Mouse (Mus musculus): ENCODE results near the gene Cinp.
"Not testable (repeated sequence)": the region's sequence is repeated elsewhere in the genome, so short reads cannot be mapped to it uniquely, and the experiment has no call there.

Gene Cinp

DNA sequence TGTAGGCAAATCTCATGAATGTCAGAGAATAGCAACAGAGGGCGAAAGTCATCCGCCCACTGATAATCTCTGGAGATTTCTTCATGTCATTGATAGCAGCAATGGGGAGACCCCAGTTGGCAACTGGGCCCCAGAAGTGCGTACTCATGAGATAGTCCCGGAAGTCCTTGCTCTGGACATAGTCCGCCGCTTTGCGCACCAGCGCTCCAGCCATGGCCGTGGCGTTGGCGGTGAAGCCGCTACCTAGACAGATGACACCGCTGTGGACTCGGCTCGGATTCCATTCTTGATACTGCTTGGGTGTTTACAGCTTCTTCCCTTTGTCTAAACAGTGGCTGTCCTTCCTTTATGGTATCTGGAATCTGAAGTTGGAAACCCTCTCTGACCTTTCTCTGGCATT lies 30.3 kb downstream of the Cinp start:
- DNase-seq, result not testable (repeated sequence)

DNA sequence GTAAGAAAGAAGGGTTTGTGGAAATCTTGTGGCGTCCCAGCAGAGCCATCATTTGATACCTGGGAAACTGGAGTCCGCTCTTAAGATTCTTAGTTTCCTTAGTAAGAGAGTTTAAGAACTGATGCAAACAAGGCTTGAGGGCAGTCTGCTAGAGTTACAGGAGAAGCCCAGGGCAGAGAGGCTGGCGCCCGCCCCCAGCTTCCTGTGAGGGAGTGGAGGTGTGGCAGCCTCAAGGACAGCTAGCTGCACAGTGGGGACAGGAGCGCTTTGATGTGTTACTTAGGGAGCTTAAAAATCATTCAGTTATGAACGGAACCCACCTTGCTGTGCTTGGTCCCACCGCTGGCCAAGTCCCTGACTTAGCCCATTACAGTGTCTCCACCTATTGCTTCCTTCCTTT lies 31.7 kb downstream of the Cinp start:
- DNase-seq, result peak; percentile 37

DNA sequence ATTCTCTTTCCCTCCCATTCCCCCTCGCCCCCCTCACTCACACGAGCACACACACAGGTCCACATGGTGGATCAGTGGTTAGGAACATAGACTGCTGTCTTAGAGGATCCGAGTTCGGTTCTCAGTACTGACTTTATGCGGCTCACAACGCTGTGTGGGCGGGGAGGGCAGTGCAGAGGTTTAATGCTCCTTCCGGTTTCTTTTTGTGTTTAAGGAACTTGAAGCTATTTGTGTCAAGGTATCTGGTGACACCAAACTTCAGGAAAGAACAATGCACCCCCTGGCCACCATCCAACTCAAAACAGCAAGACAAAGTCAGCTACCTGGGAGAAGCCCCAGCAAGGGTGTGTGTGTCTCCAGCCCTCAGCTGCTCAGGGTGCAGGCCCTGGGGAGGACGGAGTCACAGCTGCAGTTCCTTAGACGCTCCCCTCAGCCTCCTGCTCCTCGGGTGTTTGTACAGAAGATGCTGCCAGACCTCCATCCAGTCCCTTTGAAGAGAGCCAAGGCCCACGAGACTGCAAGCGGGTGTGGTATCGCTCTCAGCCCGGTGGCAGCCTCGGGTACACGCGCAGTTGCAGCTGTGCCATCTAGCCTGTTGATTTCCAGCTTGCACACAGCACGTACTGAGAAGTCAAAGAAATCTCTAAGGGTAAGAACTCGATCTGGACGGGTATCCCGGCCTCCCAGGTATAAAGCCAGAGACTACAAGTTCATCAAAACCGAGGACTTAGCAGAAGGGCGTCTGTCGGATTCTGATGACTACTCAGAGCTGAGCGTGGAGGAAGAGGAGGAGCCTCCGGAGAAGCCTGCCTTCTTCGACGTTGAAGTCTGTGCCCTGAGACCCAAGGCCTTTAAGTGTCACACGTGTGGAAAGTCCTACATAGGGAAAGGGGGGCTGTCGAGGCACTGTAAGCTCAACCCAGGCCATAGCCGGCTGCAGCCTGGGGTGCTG lies 33.9 kb downstream of the Cinp start:
- no peak for DNase-seq

DNA sequence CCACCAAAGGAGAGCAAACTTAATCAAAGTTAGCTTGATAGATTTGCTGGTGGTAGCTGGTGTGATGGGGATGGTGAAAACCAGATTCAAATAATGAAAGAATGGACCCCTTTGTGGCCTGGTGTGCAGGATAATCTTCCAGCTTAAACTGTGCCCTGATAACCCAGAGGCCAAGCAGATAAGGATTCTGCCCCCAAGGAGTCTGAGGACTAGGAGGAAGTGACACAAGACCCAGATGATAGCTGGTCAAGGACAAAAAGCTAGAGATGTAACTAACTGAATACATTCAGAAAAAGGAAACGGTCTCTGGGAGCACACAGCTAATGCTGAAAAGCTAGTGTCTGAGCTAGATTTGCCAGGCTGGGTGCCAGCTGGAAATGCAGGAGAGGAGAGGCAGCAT lies 37.0 kb downstream of the Cinp start:
- no peak for DNase-seq

DNA sequence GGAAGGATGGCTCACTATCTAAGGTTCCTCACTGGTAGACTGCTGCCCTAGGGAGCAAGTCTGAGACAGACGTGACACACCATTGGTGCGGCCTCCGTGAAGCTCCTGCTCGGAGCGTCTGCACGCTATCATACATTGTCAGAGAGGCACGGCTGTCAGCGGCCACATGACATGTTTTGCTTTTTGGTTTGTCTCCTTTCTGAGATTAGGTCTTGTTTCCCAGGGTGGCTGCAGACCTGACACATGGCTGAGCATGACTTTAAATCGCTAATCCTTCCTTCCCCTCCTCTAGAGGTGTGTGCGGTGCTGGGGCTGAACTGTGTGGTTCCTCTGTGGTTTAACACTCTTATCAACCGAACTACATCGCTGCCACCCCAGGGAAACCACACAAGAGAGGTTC lies 37.5 kb downstream of the Cinp start:
- no peak for DNase-seq

DNA sequence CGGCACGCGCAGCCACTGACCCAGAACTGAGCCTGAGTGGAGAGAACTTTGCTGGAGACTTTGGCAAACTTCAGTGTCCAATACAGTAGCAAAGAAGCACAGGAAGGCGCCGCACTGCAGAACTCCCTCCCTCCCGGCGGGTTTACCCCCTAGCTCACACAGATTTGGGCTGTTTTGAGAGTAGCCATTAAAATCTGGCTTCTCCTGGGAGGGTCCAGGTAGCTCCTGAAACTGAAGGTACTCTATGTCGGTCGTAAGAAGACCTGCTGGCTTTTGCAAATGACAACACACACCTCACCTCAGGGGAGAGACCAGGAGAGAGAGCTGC lies 38.1 kb downstream of the Cinp start:
- DNase-seq, result no peak

DNA sequence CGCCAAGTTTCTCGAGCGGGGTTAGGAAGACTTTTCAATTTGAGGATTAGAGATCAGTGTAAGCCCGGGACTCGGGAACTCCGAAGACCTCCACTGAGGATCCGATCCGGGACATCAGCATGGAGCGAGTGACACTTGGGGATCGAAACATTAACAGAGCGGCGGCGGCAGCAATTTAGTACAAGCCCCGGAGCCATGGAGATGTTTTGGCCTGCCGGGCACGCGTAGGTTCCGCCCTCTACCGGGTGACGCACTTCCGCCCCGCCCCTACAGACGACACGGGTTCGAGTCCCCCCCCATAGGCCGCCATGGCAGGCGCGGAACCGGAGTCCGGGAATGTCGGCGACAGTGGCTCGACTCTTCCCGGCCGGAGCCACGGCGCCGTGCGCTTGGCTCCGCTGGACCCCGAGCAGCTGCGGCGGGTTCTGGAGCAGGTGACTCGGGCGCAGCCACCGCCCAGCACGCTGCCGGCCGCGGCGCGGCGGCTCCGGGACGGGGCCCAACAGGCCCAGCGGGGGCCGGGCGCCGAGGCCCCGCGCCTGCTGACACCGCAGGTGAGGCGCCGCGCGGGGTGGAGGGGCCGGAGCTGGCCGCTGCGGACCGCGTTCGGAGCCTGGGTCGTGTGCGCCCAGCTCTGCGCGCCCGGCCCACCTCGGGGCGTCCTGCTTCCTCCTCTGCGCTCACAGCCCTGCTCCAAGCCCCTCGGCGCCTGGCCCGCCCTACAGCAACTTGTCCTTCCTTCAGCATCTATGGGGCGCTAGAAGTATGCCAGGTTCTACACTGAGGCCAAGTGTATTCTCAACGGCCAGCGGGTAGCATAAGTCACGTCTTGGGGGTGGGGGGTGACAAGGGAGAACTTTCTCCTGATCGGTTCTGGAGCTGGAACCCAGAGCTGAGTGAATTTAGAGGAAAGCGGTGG lies 38.7 kb downstream of the Cinp start, which contains the start of gene Zfp839:
Gene Zfp839 (plus strand): TSS at position 244 of the 919 bp plus-strand sequence.
- peak; percentile 90 for DNase-seq

DNA sequence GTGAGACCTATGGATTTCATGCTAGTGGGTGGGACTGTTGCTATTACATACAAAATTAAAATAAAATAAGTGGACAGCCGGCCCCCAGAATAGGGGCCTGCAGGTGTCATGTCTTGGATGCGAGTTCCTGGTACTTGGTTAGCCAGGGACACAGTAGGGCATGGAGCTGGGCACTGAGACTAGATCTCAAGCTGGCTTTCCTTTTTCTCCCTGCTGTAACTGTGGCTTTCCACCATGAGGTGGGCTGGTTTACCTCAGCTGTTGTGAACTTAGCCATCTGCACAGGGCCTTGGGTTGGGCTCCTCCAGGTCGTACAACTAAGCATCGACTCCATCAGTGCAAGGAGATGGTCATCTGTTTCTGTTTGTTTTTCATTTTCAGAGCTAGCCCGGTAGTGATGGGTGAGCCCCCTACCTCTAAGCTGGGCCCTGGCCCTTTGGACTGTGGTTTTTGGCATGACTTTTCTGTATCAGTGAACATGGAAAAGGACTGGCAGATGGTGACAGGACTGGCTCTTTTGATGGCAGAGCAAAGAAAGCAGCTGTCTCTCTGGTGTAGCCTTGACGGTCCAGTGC lies 42.7 kb downstream of the Cinp start:
- no peak for DNase-seq

DNA sequence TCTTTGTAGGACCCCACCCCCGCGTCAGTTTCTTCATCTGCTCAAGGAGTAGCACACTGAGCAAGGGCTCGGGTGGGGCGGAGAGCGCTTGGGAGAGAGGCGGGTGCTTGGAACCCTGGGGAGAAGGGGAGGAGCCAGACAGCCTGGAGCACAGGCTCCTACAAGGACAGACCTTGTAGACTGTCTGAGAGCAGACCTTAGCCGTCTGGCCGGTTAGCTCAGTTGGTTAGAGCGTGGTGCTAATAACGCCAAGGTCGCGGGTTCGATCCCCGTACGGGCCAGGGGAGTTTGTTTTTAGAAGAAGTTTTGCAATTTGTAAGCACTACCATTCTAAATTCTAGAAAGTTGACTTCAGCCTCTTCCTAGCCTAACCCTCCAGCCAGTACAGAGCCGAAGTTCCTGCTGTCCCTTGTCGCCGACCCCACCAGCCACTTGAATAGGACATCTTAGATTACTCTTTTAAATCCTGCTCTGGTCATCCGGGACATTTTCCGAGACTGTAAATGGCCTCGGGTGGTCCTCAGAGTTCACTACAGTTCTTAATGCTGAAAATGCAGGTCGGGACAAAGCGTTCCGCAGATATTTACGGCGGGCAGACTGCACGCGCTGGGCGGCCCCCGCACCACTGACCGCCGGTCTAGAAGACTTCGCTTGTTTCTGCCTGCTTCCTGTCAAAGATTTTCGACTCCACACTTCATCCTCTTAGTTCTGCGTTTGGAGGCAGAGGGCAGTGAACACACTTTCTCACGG lies 43.6 kb downstream of the Cinp start:
- peak; percentile 94 for DNase-seq

DNA sequence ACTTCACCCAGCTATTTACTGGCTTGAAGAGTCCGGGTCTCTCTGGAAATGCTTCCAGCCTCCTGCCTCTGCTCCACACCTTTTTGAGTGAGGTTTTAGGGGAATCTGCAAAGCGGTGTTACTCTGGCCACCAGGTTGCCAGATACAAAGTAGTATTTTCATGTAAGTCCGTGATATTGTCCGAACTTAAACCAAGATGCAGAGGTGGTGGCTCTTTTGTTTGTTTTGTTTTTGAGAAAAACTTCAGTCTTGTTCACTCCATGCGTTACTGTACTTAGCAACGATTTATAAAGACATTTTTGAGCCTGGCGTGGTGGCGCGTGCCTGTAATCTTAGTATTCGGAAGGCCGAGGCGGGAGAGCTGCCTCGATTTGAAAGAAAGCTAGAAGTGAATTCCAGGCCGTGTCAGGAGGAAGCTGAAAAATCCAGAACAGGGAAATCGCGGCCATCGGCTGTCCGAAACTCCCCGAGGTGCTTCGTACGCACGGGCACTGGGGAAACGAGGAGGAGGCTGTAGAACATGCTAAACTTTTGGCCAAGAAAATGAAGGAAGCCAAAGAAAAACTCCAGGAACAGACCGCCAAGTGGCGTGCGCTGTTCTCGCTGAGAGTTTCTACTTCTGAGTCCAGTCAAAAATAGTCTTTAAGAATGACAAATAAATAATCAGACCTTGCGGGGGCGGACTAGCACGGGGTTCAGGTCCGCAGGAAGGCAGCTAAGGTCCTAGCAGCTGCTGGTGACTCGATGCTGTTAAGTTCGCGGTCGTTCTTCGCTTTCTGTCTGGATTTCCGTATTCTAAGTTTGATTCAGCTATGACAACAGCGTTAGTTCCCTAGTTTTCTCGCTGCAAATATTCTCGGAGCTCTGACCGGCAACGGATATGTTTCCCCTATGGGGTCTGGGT lies 44.5 kb downstream of the Cinp start:
- peak; percentile 51 for DNase-seq

DNA sequence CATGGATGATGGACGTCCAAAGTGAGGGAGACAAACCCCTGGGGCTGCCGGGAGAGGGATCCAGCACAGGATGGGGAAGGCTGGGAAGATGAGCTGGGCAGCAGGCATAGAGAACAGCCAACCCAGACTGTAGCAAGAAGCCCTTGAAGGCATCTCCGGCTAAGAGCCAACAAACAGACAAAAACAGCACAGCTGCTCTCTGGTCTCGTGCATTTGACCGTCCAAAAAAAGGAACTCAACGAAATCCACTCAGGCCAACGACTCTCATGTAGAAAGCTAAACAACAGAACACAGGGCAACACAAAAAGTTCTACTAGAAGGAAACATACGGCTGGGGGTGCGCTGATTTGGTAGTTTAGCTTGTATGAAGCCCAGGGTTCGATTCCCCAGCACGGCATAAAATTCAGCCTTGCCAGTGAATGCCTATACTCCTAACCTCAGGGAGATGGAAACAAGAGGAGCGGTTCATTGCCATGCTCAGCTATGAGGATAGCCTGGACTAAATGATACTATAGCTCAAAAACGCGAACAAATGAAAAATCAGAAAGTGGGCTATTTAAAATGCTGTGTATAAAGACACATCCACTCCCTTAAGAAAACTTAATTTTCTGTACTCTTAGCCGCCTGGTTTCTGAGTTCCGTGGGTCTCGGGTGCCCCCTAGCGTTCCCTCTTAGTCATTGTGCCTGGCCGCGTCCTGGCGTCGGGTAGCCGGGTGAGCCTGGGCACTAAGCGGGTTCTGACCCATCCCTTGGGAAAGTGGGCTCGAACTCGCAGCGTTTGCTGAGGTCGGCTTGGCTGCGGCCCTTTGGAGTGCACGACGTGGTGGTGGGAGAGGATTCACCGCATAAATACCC lies 45.5 kb downstream of the Cinp start:
- peak; percentile 90 for DNase-seq

DNA sequence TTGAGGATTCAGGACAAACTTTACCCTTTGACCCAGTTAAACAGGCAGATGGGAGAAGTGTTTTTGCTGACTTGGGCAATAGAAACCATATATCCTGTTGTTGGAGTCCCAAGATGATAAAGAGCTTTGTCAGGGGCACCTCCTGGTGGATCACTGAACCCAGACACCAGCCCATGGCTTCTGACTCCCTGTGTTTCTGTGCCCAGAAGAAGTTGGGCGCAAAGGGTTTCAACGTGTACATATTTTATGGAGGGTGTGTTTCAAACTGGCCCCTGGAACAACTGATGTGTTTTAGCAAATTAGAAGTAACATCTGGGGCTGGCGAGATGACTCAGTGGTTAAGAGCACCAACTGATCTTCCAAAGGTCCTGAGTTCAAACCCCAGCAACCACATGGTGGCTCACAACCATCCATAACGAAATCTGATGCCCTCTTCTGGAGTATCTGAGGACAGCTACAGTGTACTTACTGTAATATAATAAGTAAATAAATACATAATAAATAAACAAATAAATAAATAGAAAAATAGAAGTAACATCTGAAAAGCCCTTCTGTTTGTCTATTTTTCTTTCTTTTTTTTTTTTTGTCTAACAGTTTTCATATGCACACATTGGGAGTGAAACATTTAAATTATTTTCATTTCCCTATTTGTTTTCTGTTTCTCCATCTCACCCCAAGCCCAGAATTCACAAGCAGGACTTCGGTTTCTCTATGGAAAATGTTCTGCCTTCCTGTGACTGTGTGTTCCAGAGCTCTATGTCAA lies 47.0 kb downstream of the Cinp start:
- DNase-seq, result no peak

DNA sequence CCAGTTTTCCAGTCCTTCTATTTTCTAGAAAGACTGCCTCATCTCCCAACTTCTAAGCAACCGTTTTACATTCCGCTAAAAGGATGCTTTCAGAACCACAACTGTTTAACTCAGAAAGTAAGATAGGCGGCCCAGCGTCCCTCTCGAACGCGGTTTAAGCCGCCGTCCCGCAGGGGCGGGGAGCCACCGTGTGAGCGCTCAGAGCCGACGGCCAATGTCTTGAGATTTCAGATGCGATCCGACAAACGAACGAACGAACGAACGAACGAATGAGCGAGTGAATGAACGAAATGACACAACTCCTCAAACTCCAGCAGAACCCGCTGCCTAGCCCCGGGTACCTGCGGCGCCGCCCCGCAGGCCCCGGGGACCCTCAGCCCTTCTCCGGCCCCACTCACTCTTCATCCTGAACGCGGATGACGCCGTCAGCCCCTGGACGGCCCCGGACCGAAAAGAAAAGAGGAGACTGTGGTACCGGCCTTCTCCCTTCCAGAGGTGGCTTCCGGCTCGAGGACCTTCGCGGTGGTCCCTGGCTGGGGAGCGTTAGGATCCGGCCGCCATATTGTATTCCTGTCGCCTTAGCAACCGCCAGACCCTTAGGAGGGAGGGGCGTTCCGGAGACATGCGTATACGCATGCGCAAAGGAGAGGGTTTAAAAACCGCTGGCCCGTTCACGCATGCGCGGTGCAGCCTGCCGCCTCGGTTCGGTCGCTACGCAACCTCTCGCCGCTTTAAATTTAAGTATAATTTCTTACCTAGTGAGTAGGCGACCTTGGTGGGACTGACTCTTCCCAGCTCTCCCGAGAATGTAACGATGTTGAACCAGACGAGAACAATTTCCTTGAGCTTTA lies 48.4 kb downstream of the Cinp start, which contains the start of gene Mok:
Gene Mok (minus strand): TSS at position 592 of the 851 bp plus-strand sequence.
- peak; percentile 97 for DNase-seq

DNA sequence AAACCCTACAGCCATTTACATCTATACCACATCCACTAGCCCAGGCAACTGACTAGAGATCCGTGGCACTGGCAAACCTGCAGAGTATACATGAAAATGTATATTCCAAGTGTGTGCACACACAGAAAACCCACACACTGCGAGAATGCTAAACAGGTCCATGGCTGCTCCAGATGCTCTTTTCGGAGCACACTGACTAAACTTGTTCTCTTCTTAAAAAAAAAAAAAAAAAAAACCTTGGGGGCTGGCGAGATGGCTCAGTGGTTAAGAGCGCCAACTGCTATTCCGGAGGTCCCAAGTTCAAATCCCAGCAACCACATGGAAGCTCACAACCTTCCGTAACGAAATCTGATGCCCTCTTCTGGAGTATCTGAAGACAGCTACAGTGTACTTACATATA lies 51.1 kb downstream of the Cinp start:
- DNase-seq, result no peak

DNA sequence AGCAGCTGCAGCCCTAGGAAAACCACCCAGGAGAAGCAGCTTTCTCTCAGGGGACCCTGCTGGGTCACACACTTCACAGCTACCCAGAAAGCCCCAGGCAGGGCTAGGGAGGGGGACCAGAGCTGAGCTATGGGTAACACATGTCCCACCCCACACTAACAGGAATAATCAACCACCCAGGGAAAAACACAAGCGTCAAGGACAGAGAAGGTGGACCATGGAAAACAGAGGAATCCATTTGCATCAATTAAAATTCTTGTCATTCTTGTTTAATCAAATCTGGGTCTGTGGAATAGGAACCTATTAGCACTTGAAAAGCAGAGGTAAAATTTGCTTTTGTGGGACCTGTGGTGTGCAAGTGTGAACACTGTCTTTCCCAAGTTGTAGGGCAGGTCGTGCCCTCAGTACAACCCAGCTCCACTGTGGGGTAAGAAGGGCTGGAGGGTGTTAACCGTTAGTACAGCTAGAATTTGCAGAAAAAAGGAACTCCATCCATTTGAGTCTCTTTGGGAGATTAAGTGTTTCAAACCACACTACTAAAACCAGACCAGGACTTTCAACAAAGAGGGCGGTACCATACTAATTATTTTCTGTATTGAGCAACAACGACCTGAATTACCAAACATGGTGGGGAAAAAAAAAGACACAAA lies 51.6 kb downstream of the Cinp start:
- no peak for DNase-seq

DNA sequence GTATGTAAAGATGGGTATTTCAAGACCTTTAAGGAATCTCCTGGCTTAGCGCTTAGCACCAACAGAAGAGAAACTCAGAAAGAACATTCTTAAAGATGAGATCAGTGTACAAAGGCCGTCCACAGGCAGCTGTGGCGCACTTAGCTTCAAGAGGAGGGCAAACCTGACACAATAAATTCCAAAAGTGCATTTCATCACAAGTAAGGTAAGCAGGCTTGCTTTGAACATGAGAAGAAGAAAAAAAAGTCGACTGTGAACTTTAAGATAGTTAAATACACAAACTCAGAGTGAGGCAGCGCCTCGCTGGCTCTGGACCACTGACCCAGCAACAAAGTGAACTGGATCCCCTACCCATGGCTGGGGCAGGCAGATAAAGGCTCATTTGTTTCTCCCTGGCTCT lies 52.2 kb downstream of the Cinp start:
- no peak for DNase-seq

DNA sequence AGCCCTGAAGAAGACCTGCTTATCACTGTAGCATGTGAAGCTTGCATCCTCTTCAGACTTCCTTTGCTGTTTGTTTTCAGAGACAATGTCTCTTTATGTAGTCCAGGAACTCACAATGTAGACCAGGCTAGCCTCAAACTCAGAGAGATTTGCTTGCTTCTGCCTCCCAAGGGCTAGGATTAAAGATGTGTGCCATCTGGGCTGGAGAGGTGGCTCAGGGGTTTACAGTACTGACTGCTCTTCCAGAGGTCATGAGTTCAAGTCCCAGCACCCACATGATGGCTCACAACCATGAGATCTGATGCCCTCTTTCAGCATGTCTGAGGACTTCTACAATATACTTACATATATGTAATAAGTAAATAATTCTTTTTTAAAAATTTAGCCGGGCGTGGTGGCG lies 53.8 kb downstream of the Cinp start:
- DNase-seq, result no peak
